Mouse (Mus musculus): ENCODE results near the gene Camkk1. TPM values are rescaled to one million over a fixed set of nuclear protein-coding genes. Genes with fewer than 3 reads are reported as not detected.

The Camkk1 gene
- polyA plus RNA-seq, 1 experiment from 2014 or later = 5.1 TPM

- no peak for TF ChIP-seq CTCF (IDR thresholded peaks at IDR 0.05)
- ATAC-seq = peak; percentile 36
- DNase-seq (ENCODE audit: low read depth, low spot score) = no peak
- ChIA-PET CTCF (interaction anchor here (0.8 to 8.9 kb wide), 11 partner anchors 10 to 70 kb away, joined by 3 to 81 read pairs (median 4); no protein-coding TSS in a partner anchor), POLR2A (interaction anchor here (1.1 to 2.3 kb wide), 2 partner anchors 25 to 41 kb away, joined by 3 to 10 read pairs; no protein-coding TSS in a partner anchor)
- in situ Hi-C loops (cut with MboI; ENCODE audit: low pct_unique_long_range_greater_than_20kb) = loop anchor here (5.0 kb wide), 1 partner anchor 36 kb away; no protein-coding TSS in a partner anchor
- H3K27me3 ChIP-seq = no peaks in the 10 kb centered on the region
Measured at GRCm38 (mm10) chr11:73048030-73048876, 29.4 kb downstream of the Camkk1 start.

GRCm38 (mm10) chr11:73049335-73049734 lies 30.5 kb downstream of the Camkk1 start:
- TF ChIP-seq CTCF (IDR thresholded peaks at IDR 0.05) = peak; percentile 94
- ChIA-PET POLR2A (interaction anchor here (0.7 to 2.3 kb wide), 2 partner anchors 16 to 42 kb away, joined by 3 to 10 read pairs; no protein-coding TSS in a partner anchor), CTCF (interaction anchor here (1.0 to 8.9 kb wide), 5 partner anchors 26 to 71 kb away, joined by 3 to 81 read pairs (median 4); no protein-coding TSS in a partner anchor)
- ATAC-seq (no peak), DNase-seq (ENCODE audit: low read depth, low spot score) (no peak)
- no peaks in the 10 kb centered on the region for H3K27me3 ChIP-seq
- in situ Hi-C loops (cut with MboI; ENCODE audit: low pct_unique_long_range_greater_than_20kb) = loop anchor here (5.0 kb wide), 1 partner anchor 37 kb away; no protein-coding TSS in a partner anchor

- in situ Hi-C loops (cut with MboI; ENCODE audit: low pct_unique_long_range_greater_than_20kb) = no loop called here
- CTCF ChIA-PET = interaction anchor here (8.9 kb wide), 1 partner anchor 47 kb away, joined by 81 read pairs; no protein-coding TSS in a partner anchor
- ATAC-seq (no peak), DNase-seq (ENCODE audit: low read depth, low spot score) (no peak)
- TF ChIP-seq CTCF (IDR thresholded peaks at IDR 0.05) = no peak
- POLR2A ChIA-PET = no interaction called here
- no peaks in the 10 kb centered on the region for H3K27me3 ChIP-seq
Measured at GRCm38 (mm10) chr11:73052795-73053194, 34.0 kb downstream of the Camkk1 start.

GRCm38 (mm10) chr11:73057701-73058100 lies 38.9 kb downstream of the Camkk1 start:
- no peak for TF ChIP-seq CTCF (IDR thresholded peaks at IDR 0.05)
- ChIA-PET POLR2A (no interaction called here), CTCF (interaction anchor here (1.0 to 1.9 kb wide), 2 partner anchors 12 to 51 kb away, joined by 3 to 4 read pairs; no protein-coding TSS in a partner anchor)
- DNase-seq (ENCODE audit: low read depth, low spot score) (no peak), ATAC-seq (no peak)
- H3K27me3 ChIP-seq = no peaks in the 10 kb centered on the region
- in situ Hi-C loops (cut with MboI; ENCODE audit: low pct_unique_long_range_greater_than_20kb) = no loop called here

GRCm38 (mm10) chr11:73059630-73060029 lies 40.8 kb downstream of the Camkk1 start:
- no peak for TF ChIP-seq CTCF (IDR thresholded peaks at IDR 0.05)
- no peaks in the 10 kb centered on the region for H3K27me3 ChIP-seq
- POLR2A ChIA-PET = no interaction called here
- DNase-seq (ENCODE audit: low read depth, low spot score) (no peak), ATAC-seq (no peak)
- in situ Hi-C loops (cut with MboI; ENCODE audit: low pct_unique_long_range_greater_than_20kb) = no loop called here
- CTCF ChIA-PET = interaction anchor here (1.3 to 1.8 kb wide), 2 partner anchors 12 to 19 kb away, joined by 4 read pairs; no protein-coding TSS in a partner anchor

GRCm38 (mm10) chr11:73061413-73061812 lies 42.6 kb downstream of the Camkk1 start:
- in situ Hi-C loops (cut with MboI; ENCODE audit: low pct_unique_long_range_greater_than_20kb) = no loop called here

GRCm38 (mm10) chr11:73071839-73072238 lies 53.0 kb downstream of the Camkk1 start:
- peak; percentile 84 for TF ChIP-seq CTCF (IDR thresholded peaks at IDR 0.05)
- ATAC-seq (peak; percentile 57), DNase-seq (ENCODE audit: low read depth, low spot score) (no peak)
- in situ Hi-C loops (cut with MboI; ENCODE audit: low pct_unique_long_range_greater_than_20kb) = loop anchor here (5.0 kb wide), 1 partner anchor 35 kb away; no protein-coding TSS in a partner anchor
- ChIA-PET POLR2A (interaction anchor here (0.7 kb wide), 2 partner anchors 277 to 1548 kb away, joined by 3 to 5 read pairs; no protein-coding TSS in a partner anchor), CTCF (interaction anchor here (0.9 to 2.4 kb wide), 5 partner anchors 9 to 36 kb away, joined by 3 to 13 read pairs (median 4); no protein-coding TSS in a partner anchor)
- H3K27me3 ChIP-seq = no peaks in the 10 kb centered on the region

More at GRCm38 (mm10) chr11:73061413-73061812, 42.6 kb downstream of the Camkk1 start:
- DNase-seq (ENCODE audit: low read depth, low spot score) = no peak
- CTCF ChIA-PET = no interaction called here
- ATAC-seq = no peak
- no peak for TF ChIP-seq CTCF (IDR thresholded peaks at IDR 0.05)
- H3K27me3 ChIP-seq = no peaks in the 10 kb centered on the region
- POLR2A ChIA-PET = no interaction called here

- ChIA-PET POLR2A (no interaction called here), CTCF (interaction anchor here (1.3 kb wide), 1 partner anchor 9 kb away, joined by 3 read pairs; no protein-coding TSS in a partner anchor)
- no peaks in the 10 kb centered on the region for H3K27me3 ChIP-seq
- in situ Hi-C loops (cut with MboI; ENCODE audit: low pct_unique_long_range_greater_than_20kb) = no loop called here
- ATAC-seq = no peak
- no peak for TF ChIP-seq CTCF (IDR thresholded peaks at IDR 0.05)
- DNase-seq (ENCODE audit: low read depth, low spot score) = no peak
Measured at GRCm38 (mm10) chr11:73076295-73076694, 57.5 kb downstream of the Camkk1 start.

- DNase-seq (ENCODE audit: low read depth, low spot score) = no peak
- CTCF ChIA-PET = interaction anchor here (0.9 to 1.3 kb wide), 2 partner anchors 9 to 19 kb away, joined by 3 read pairs; no protein-coding TSS in a partner anchor
- TF ChIP-seq CTCF (IDR thresholded peaks at IDR 0.05) = no peak
- in situ Hi-C loops (cut with MboI; ENCODE audit: low pct_unique_long_range_greater_than_20kb) = no loop called here
- no peaks in the 10 kb centered on the region for H3K27me3 ChIP-seq
- no peak for ATAC-seq
- POLR2A ChIA-PET = no interaction called here
Measured at GRCm38 (mm10) chr11:73076733-73077132, 57.9 kb downstream of the Camkk1 start.

- ChIA-PET POLR2A (no interaction called here), CTCF (interaction anchor here (0.9 to 1.3 kb wide), 2 partner anchors 8 to 19 kb away, joined by 3 read pairs; no protein-coding TSS in a partner anchor)
- TF ChIP-seq CTCF (IDR thresholded peaks at IDR 0.05) = no peak
- DNase-seq (ENCODE audit: low read depth, low spot score) (no peak), ATAC-seq (no peak)
- no peaks in the 10 kb centered on the region for H3K27me3 ChIP-seq
- in situ Hi-C loops (cut with MboI; ENCODE audit: low pct_unique_long_range_greater_than_20kb) = no loop called here
Measured at GRCm38 (mm10) chr11:73077211-73077720, 58.5 kb downstream of the Camkk1 start.
